8 mouse cellular contexts compared by ENCODE assay signal in the genomic region with DNA sequence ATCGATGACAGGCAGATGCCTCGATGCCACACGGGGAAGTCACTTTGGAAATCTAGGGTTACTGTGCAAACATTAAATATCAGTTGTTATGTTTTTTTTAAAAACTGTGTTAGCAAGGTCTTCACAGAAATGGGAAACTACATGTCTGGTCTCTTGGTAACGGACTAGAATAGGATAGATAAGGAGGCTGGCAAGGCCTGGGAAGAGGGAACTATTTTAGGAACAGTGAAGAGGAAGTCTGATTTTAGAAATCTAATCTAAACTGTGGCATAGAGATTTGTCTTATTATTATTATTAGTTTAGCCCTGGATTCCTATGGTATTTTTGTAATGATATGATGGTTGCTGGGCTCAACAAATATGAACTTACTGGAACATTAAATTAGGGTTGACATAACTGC. TPM values are rescaled to one million over a fixed set of nuclear protein-coding genes. Genes with fewer than 3 reads are reported as not detected.
A peak's percentile ranks its signal among the peaks of the same experiment; 100 is the strongest.
DNase-seq lines count a peak whose midpoint lies in the region; ATAC-seq lines count a peak whose summit lies in the region.

No protein-coding gene starts in this region.

- intact Hi-C loops in left cerebral cortex, postnatal 14 days (cut with DNase I): loop anchor here (5.0 kb wide), 1 partner anchor 50 kb away; a partner anchor contains a TSS

- 82% methylated on average over 4 of the region's 4 CpGs for WGBS in intestine, embryonic 14.5 days
- WGBS in intestine, embryonic 16.5 days: 71% methylated on average over 4 of the region's 4 CpGs
- 71% methylated on average over 4 of the region's 4 CpGs for WGBS in embryonic facial prominence, embryonic 10.5 days
- WGBS in hindbrain, embryonic 15.5 days: 80% methylated on average over 4 of the region's 4 CpGs
- WGBS in midbrain, embryonic 14.5 days: 93% methylated on average over 4 of the region's 4 CpGs

- H3K4me1 ChIP-seq in intestine, embryonic 14.5 days (replicated peaks; ENCODE audit: control insufficient read depth, insufficient read depth, low read length): 0 out of 2 replicates have a peak, but pooled peaks cover 3% of the 10 kb centered on the region
- H3K4me1 ChIP-seq in intestine, embryonic 16.5 days (ENCODE audit: control insufficient read depth, insufficient read depth, low read length): no peaks in the 10 kb centered on the region
- H3K4me1 ChIP-seq in embryonic facial prominence, embryonic 10.5 days: peaks cover 9% of the 10 kb centered on the region
- peaks cover 9% of the 10 kb centered on the region for H3K4me1 ChIP-seq in hindbrain, embryonic 15.5 days (replicated peaks)
- peaks cover 9% of the 10 kb centered on the region for H3K4me1 ChIP-seq in midbrain, embryonic 14.5 days (ENCODE audit: control insufficient read depth, insufficient read depth, low read length)

- H3K36me3 ChIP-seq in intestine, embryonic 14.5 days (ENCODE audit: control insufficient read depth, insufficient read depth, low read length): peaks cover 14% of the 10 kb centered on the region
- no peaks in the 10 kb centered on the region for H3K36me3 ChIP-seq in intestine, embryonic 16.5 days (ENCODE audit: control insufficient read depth, insufficient read depth, low read length)
- peaks cover 25% of the 10 kb centered on the region for H3K36me3 ChIP-seq in embryonic facial prominence, embryonic 10.5 days (replicated peaks)
- H3K36me3 ChIP-seq in hindbrain, embryonic 15.5 days: peaks cover 4% of the 10 kb centered on the region
- peaks cover 9% of the 10 kb centered on the region for H3K36me3 ChIP-seq in midbrain, embryonic 14.5 days (ENCODE audit: control insufficient read depth, insufficient read depth, low read length)

- H3K27me3 ChIP-seq in intestine, embryonic 14.5 days (replicated peaks; ENCODE audit: control insufficient read depth, insufficient read depth, low read length): no peaks in the 10 kb centered on the region
- H3K27me3 ChIP-seq in intestine, embryonic 16.5 days (replicated peaks; ENCODE audit: control insufficient read depth, insufficient read depth, low read length): no peaks in the 10 kb centered on the region
- no peaks in the 10 kb centered on the region for H3K27me3 ChIP-seq in embryonic facial prominence, embryonic 10.5 days (replicated peaks; ENCODE audit: low read depth, poor library complexity, severe bottlenecking)
- no peaks in the 10 kb centered on the region for H3K27me3 ChIP-seq in hindbrain, embryonic 15.5 days
- H3K27me3 ChIP-seq in midbrain, embryonic 14.5 days (ENCODE audit: control insufficient read depth, insufficient read depth, low read length): no peaks in the 10 kb centered on the region

- H3K9ac ChIP-seq in intestine, embryonic 14.5 days (ENCODE audit: low read length): peak overlapping the region; percentile 89
- H3K9ac ChIP-seq in intestine, embryonic 16.5 days (ENCODE audit: low read depth, low read length): no peak overlapping the region
- H3K9ac ChIP-seq in hindbrain, embryonic 15.5 days: 0 out of 2 replicates have a peak overlapping the region, but pooled peaks have one; percentile 3
- peak overlapping the region; percentile 20; the same call in 1 of the 2 replicates for H3K9ac ChIP-seq in midbrain, embryonic 14.5 days (replicated peaks; ENCODE audit: low read length)

- DNase-seq in intestine, embryonic 14.5 days (ENCODE audit: low spot score): no peak
- DNase-seq in embryonic facial prominence, embryonic 10.5 days (ENCODE audit: low spot score): no peak
- no peak for DNase-seq in midbrain, embryonic 14.5 days
- DNase-seq in left cerebral cortex, postnatal 14 days (ENCODE audit: low spot score in 2 of 2): no peak
- DNase-seq in spleen, postnatal 14 days (ENCODE audit: low spot score in 2 of 2): no peak
- no peak for DNase-seq in left cerebral cortex, adult 18-20 months (ENCODE audit: low spot score in 2 of 2)

- ATAC-seq in intestine, embryonic 14.5 days (replicated peaks; ENCODE audit: low FRiP score, low TSS enrichment, low read depth): no peak
- ATAC-seq in intestine, embryonic 16.5 days: no peak
- no peak for ATAC-seq in hindbrain, embryonic 15.5 days (ENCODE audit: low FRiP score, low read depth)
- ATAC-seq in midbrain, embryonic 14.5 days (ENCODE audit: low FRiP score, low TSS enrichment): no peak

- H3K4me2 ChIP-seq in intestine, embryonic 14.5 days (ENCODE audit: low read length): peak overlapping the region; percentile 88
- no peak overlapping the region for H3K4me2 ChIP-seq in intestine, embryonic 16.5 days (ENCODE audit: low read depth, low read length)
- peak overlapping the region; percentile 86 for H3K4me2 ChIP-seq in hindbrain, embryonic 15.5 days
- peak overlapping the region; percentile 90 for H3K4me2 ChIP-seq in midbrain, embryonic 14.5 days (ENCODE audit: low read length)

- H3K27ac ChIP-seq in intestine, embryonic 14.5 days (ENCODE audit: low read depth): no peak overlapping the region
- H3K27ac ChIP-seq in intestine, embryonic 16.5 days (ENCODE audit: low read length): no peak overlapping the region
- no peak overlapping the region for H3K27ac ChIP-seq in embryonic facial prominence, embryonic 10.5 days (replicated peaks)
- no peak overlapping the region for H3K27ac ChIP-seq in hindbrain, embryonic 15.5 days (replicated peaks)
- no peak overlapping the region for H3K27ac ChIP-seq in midbrain, embryonic 14.5 days (replicated peaks; ENCODE audit: low read depth, low read length)

- no peaks in the 10 kb centered on the region for H3K9me3 ChIP-seq in intestine, embryonic 14.5 days (ENCODE audit: control insufficient read depth, low read length)
- no peaks in the 10 kb centered on the region for H3K9me3 ChIP-seq in intestine, embryonic 16.5 days (ENCODE audit: control insufficient read depth, low read length)
- no peaks in the 10 kb centered on the region for H3K9me3 ChIP-seq in embryonic facial prominence, embryonic 10.5 days
- no peaks in the 10 kb centered on the region for H3K9me3 ChIP-seq in hindbrain, embryonic 15.5 days
- no peaks in the 10 kb centered on the region for H3K9me3 ChIP-seq in midbrain, embryonic 14.5 days (ENCODE audit: control insufficient read depth, low read length)

- peak overlapping the region; percentile 87 for H3K4me3 ChIP-seq in intestine, embryonic 14.5 days (ENCODE audit: low read depth, low read length)
- no peak overlapping the region for H3K4me3 ChIP-seq in intestine, embryonic 16.5 days (ENCODE audit: low read length)
- peak overlapping the region; percentile 87 for H3K4me3 ChIP-seq in embryonic facial prominence, embryonic 10.5 days
- peak overlapping the region; percentile 90 for H3K4me3 ChIP-seq in hindbrain, embryonic 15.5 days
- H3K4me3 ChIP-seq in midbrain, embryonic 14.5 days (replicated peaks; ENCODE audit: low read depth, low read length): peak overlapping the region; percentile 85

RNA-seq across cellular contexts. Expression of a gene that starts 1.1 kb away (rescaled TPM):
- 65.6 and 72.8 TPM in 2 replicates for polyA plus RNA-seq in intestine, embryonic 14.5 days (2014; fragmentation: Nextera tagmentation; extraction: Ambion mirVana)
- polyA plus RNA-seq in intestine, embryonic 16.5 days (2015; fragmentation: Nextera tagmentation; extraction: Ambion mirVana): 52.6 and 63.2 TPM in 2 replicates
- polyA plus RNA-seq in embryonic facial prominence, embryonic 10.5 days (2016; fragmentation: Nextera tagmentation; extraction: Ambion mirVana): 89.2 and 90.9 TPM in 2 replicates
- 70.9 and 80.6 TPM in 2 replicates for polyA plus RNA-seq in hindbrain, embryonic 15.5 days (2015; fragmentation: Nextera tagmentation; extraction: Ambion mirVana)
- polyA plus RNA-seq in midbrain, embryonic 14.5 days (2014; fragmentation: Nextera tagmentation; extraction: Ambion mirVana): 88.3 and 91.3 TPM in 2 replicates
- total RNA-seq in left cerebral cortex, postnatal 14 days (2021): 10 to 100 TPM; 28.5 TPM
- total RNA-seq in left cerebral cortex, adult 18-20 months (2021): 10 to 100 TPM; 24.8 to 27.5 TPM

RNA-seq across cellular contexts. Expression of a gene that starts 48.0 kb away (rescaled TPM):
- 83.7 and 95.5 TPM in 2 replicates for polyA plus RNA-seq in intestine, embryonic 14.5 days (2014; fragmentation: Nextera tagmentation; extraction: Ambion mirVana)
- 89.6 and 94.9 TPM in 2 replicates for polyA plus RNA-seq in intestine, embryonic 16.5 days (2015; fragmentation: Nextera tagmentation; extraction: Ambion mirVana)
- polyA plus RNA-seq in embryonic facial prominence, embryonic 10.5 days (2016; fragmentation: Nextera tagmentation; extraction: Ambion mirVana): 107 and 108 TPM in 2 replicates
- polyA plus RNA-seq in hindbrain, embryonic 15.5 days (2015; fragmentation: Nextera tagmentation; extraction: Ambion mirVana): 220 and 232 TPM in 2 replicates
- 189 and 220 TPM in 2 replicates for polyA plus RNA-seq in midbrain, embryonic 14.5 days (2014; fragmentation: Nextera tagmentation; extraction: Ambion mirVana)
- total RNA-seq in left cerebral cortex, postnatal 14 days (2021): 10 to 100 TPM; 84.0 to 85.6 TPM
- 10 to 100 TPM; 59.2 to 60.3 TPM for total RNA-seq in left cerebral cortex, adult 18-20 months (2021)
